Comparison of ENCODE assay signal across 18 mouse cellular contexts in the genomic region with DNA sequence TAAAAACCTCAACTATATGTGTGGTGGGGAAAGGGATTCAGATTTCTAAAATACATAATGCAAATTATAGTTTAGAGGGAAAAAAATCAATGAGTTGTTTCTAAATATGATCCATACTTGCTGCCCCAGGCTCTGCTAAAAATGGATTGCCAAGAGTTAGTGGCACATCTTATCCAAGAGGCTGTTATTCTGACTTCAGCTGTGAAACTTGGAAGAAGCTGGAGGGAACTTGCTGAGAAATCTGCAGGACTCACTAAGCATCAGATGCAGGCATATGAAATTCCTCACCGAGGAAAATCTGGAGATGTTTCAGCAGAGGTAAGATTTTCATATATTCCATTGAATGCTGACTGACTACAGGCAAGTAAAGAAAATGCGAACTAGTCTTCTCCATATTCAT.
DNase-seq lines count a peak whose midpoint lies in the region; ATAC-seq lines count a peak whose summit lies in the region.
"Had no signal": no experiment of that assay in that cellular context is flagged by ENCODE, and none has a peak within 500 bp of the region (broad histone marks: within the 10 kb centered on the region; RNA-seq: fewer than 3 reads in every experiment).

No protein-coding gene starts in this region.

- intact Hi-C loops in left cerebral cortex, postnatal 4 days (cut with DNase I): no loop called here

- no peak for DNase-seq in frontal cortex, postnatal 10 days (ENCODE audit: low spot score in 2 of 2)
- DNase-seq in left cerebral cortex, adult 11 months (ENCODE audit: low spot score): peak; percentile 25
- DNase-seq in left cerebral cortex, postnatal 4 days: no peak
- peak; percentile 79 for DNase-seq in brain, adult 2 months (ENCODE audit: low read depth, low spot score)
- peak; percentile 77 for DNase-seq in telencephalon, adult 2 months (ENCODE audit: low read depth, low spot score)
- DNase-seq: adrenal gland, postnatal 14 days; cerebellum, adult 8-10 months; cerebellum, postnatal 14 days; embryo, embryonic 11 days; gastrocnemius, postnatal 10 days; heart, adult 18-20 months; heart, postnatal 10 days; heart, postnatal 4 days had no signal

- ATAC-seq in frontal cortex, adult (ENCODE audit: low TSS enrichment): peak; percentile 96
- ATAC-seq: activated CD4-positive, CD25-positive, alpha-beta regulatory T cell, adult 4 months; hindbrain, embryonic 16.5 days; inflammation-experienced regulatory T-cells, adult 6 months; Patski had no signal

Comparison
In these comparisons a context has a peak if more than half of its experiments do, and no peak if none do; other contexts are left out.
1. DNase-seq: peak in left cerebral cortex, adult 11 months (single experiment), brain, adult 2 months (single experiment) and telencephalon, adult 2 months (single experiment); none in frontal cortex, postnatal 10 days (0 of 2) and left cerebral cortex, postnatal 4 days (single experiment).